Mouse (Mus musculus) large intestine, adult 2 months (tissue): ENCODE results near the gene Alkbh1. TPM values are rescaled to one million over a fixed set of nuclear protein-coding genes. Genes with fewer than 3 reads are reported as not detected.
A peak's percentile ranks its signal among the peaks of the same experiment; 100 is the strongest.

Experiments
- DNase-seq: peaks from one replicate; pipeline ENCODE4 v3.0.0-alpha.2; 2012; ENCODE audit warnings: low read depth, low spot score
- WGBS: fragments of 180-500 bp; shearing (Covaris S2); methylation state at CpG from one replicate; pipeline ENCODE4 v1.1.7; 2018; 5-methylcytosine and 5-hydroxymethylcytosine counted together
- polyA plus RNA-seq: library from polyadenylated mRNA; depleted of rRNA; stranded (reverse); fragments of >200 nt; gene quantifications from 2 replicates; pipeline ENCODE4 v1.2.3, GENCODE M21; 2012; rRNA removed

The Alkbh1 gene
- polyA plus RNA-seq, 1 experiment, result 11.6 TPM

DNA sequence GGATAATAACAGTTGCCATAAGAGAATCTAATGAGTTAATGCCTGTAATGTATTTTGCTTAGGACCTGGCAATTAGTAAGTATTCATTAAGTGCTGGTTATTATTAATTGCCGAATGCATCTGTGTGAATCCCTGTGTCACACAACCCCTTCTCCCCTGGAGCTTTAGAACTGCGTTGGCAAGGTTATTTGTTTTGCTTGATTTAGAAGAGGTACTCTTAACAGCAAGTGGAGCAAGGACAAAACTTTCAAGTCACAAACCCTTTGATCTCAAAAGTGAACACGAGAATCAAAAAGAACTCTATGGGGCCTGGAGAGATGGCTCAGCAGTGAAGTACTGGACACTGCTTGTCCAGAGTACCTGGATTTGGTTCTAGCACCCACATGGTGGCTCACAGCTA, 54.6 kb downstream of the Alkbh1 start:
- 48% methylated on average over 3 of the region's 3 CpGs for WGBS
- DNase-seq, result no peak

- DNase-seq, result peak; percentile 99
- WGBS, result under 1% methylated on average over 45 of the region's 45 CpGs
Measured at GRCm38 (mm10) chr12:87388122-87388774, 55.6 kb downstream of the Alkbh1 start, which contains the start of gene Sptlc2. Sptlc2 (minus strand) TSS chr12:87388355.

DNA sequence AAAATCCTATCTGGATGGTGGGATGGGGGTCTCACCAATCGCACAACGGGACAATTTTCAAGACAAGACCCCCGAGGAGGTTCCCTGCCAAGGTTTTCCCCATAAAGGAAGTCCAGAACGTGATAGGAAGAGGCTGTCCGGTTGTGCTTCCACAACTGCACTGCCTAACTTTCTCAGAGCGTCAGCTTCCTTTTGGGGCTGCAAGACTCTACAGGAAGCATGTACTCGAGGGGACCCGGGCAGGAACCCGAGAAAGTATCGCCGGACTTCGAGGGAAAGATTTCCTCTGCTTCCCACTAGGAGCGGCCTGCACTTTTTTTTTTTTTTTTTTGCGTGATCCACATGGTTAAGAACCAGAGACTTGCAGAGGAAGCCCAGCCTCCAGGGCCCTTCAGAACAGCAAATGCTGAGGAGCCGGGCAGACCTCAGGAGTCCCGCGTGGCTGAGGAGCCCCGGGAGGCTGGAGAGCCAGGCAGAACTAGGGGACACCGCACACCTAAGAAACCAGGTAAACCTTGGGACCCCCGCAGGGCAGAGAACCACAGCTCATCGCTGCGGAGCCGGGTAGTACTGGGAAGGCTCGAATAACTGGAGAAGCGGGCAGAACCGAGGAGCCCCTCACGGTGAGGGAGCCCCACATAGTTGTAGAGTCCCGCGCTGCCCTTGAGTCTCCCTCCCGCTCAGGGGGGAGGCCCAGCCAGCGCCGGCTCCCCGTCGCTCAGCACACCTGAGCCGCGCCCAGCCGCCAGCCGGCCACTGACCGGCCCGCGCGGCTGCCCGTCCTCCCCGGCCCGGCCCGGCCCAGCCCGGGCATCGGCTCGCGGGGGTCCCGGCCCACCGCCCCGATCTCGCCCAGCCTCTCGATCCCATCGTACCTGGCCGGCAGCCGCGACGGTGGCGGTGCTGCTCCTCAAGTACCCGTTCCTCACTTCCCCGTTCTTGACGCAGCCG, 56.4 kb downstream of the Alkbh1 start:
- WGBS, result under 1% methylated on average over 63 of the region's 65 CpGs
- DNase-seq, result no peak

DNA sequence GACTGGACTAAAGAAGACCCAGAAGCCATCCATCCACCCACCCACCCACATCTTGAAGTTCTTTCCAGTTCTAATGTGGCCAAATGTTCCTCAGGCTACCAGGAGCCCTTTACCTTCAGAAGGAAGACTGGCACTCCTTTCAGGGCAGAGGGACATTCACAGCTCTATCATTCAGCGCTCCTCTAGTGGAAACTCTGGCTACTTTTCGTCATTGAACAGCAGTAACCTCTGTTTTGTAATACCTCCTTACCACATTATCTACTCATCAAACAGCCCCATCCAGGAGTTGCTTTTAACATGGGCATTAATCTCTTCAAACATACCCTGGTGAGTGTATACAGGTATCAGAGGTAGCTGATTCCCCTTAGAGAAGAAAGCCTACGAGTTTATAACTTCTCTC, 58.8 kb downstream of the Alkbh1 start:
- DNase-seq, result no peak
- WGBS, result 77% methylated on average over 3 of the region's 3 CpGs

- no peak for DNase-seq
Measured at GRCm38 (mm10) chr12:87381380-87381682, 62.5 kb downstream of the Alkbh1 start.

GRCm38 (mm10) chr12:87380586-87381379, 63.0 kb downstream of the Alkbh1 start:
- 64% methylated on average over 10 of the region's 10 CpGs for WGBS
- DNase-seq, result no peak

More at GRCm38 (mm10) chr12:87381380-87381682, 62.5 kb downstream of the Alkbh1 start:
- 34% methylated on average over 2 of the region's 2 CpGs for WGBS

- WGBS, result 85% methylated on average over 2 of the region's 2 CpGs
- no peak for DNase-seq
Measured at GRCm38 (mm10) chr12:87379496-87379895, 64.3 kb downstream of the Alkbh1 start.

Other genes starting within 250 kb of the Alkbh1 start
- gene Samd15, start 244.3 kb downstream of the Alkbh1 start, polyA plus RNA-seq, result 0.07 TPM in 1 of 2 replicates, not detected in the other
- 1.3 and 2.3 TPM in 2 replicates for gene Tmed8, start 243.6 kb downstream of the Alkbh1 start, polyA plus RNA-seq
- gene Noxred1, start 205.3 kb downstream of the Alkbh1 start, polyA plus RNA-seq, result 0.16 and 0.55 TPM in 2 replicates
- 33.4 and 38.6 TPM in 2 replicates for gene Vipas39, start 177.8 kb downstream of the Alkbh1 start, polyA plus RNA-seq
- 55.9 and 60.9 TPM in 2 replicates for gene Ahsa1, start 177.5 kb downstream of the Alkbh1 start, polyA plus RNA-seq
- 0.25 and 0.32 TPM in 2 replicates for gene Ism2, start 144.3 kb downstream of the Alkbh1 start, polyA plus RNA-seq
- 39.2 and 49.1 TPM in 2 replicates for gene Sptlc2, start 55.7 kb downstream of the Alkbh1 start, polyA plus RNA-seq
- 21.4 and 21.7 TPM in 2 replicates for gene Slirp, start 121 bp downstream of the Alkbh1 start, polyA plus RNA-seq
- 8.9 and 9.9 TPM in 2 replicates for gene Snw1, start 28.3 kb upstream of the Alkbh1 start, polyA plus RNA-seq
- not detected in 2 replicates for gene Gm5788, start 50.7 kb upstream of the Alkbh1 start, polyA plus RNA-seq
- gene Gm8300, start 70.3 kb upstream of the Alkbh1 start, polyA plus RNA-seq, result not detected in 2 replicates
- gene Oog1, start 158.7 kb upstream of the Alkbh1 start, polyA plus RNA-seq, result not detected in 2 replicates
- not detected in 2 replicates for gene Gm4027, start 174.9 kb upstream of the Alkbh1 start, polyA plus RNA-seq
- gene Gm16381, start 200.6 kb upstream of the Alkbh1 start, polyA plus RNA-seq, result not detected in 2 replicates